Mouse (Mus musculus) cortical plate, adult 2 months (tissue): ENCODE results near the gene Rreb1.

ENCODE experiments used
- CTCF ChIP-seq: fragments of 200-500 bp; IDR thresholded peaks from 2 replicates; pipeline ENCODE4 v1.5.1; 2011; ENCODE audit warnings: mild to moderate bottlenecking, control low read depth, low read length; ENCODE audit not compliant: insufficient read depth; ENCODE audit errors: extremely low read depth
- POLR2A ChIP-seq: fragments of 200-500 bp; IDR thresholded peaks from 2 replicates; pipeline ENCODE4 v1.6.1; 2011; ENCODE audit warnings: mild to moderate bottlenecking, low read length, control low read depth; ENCODE audit not compliant: insufficient read depth; ENCODE audit errors: extremely low read depth

GRCm38 (mm10) chr13:37857284-37858065 lies 79.3 kb downstream of the Rreb1 start:
- TF ChIP-seq POLR2A (no peak), CTCF (no peak)
